Mouse (Mus musculus): Measurements from ENCODE around the gene Gm3625. TPM values are rescaled to one million over a fixed set of nuclear protein-coding genes. Genes with fewer than 3 reads are reported as not detected.

Gene Gm3625
- polyA plus RNA-seq, 1 experiment from 2014 or later = not detected

GRCm38 (mm10) chr12:4595055-4595454 lies 2.3 kb upstream of the Gm3625 start:
- Histone ChIP-seq H3K4me2 (no peak overlapping the region), H3K4me3 (ENCODE audit: low read depth, low read length) (no peak overlapping the region), H3K4me1 (ENCODE audit: control insufficient read depth, insufficient read depth, low read length) (peaks cover 6% of the 10 kb centered on the region; the same call in 1 of the 2 replicates), H3K9me3 (ENCODE audit: control insufficient read depth, low read length) (no peaks in the 10 kb centered on the region), H3K9ac (ENCODE audit: low read length) (no peak overlapping the region), H3K27me3 (ENCODE audit: control insufficient read depth, insufficient read depth, low read length) (no peaks in the 10 kb centered on the region), H3K27ac (ENCODE audit: low read depth, low read length) (no peak overlapping the region), H3K36me3 (ENCODE audit: control insufficient read depth, insufficient read depth, low read length) (no peaks in the 10 kb centered on the region)
- ATAC-seq (ENCODE audit: low FRiP score) (no peak), DNase-seq (ENCODE audit: low spot score, missing footprints) (no peak)
- 86% methylated on average over 6 of the region's 6 CpGs for WGBS

- Histone ChIP-seq H3K9me3 (ENCODE audit: control insufficient read depth, low read length) (no peaks in the 10 kb centered on the region), H3K4me2 (peak overlapping the region; percentile 86), H3K4me3 (ENCODE audit: low read depth, low read length) (peak overlapping the region; percentile 95), H3K4me1 (ENCODE audit: control insufficient read depth, insufficient read depth, low read length) (peaks cover 6% of the 10 kb centered on the region; the same call in 1 of the 2 replicates), H3K27me3 (ENCODE audit: control insufficient read depth, insufficient read depth, low read length) (no peaks in the 10 kb centered on the region), H3K27ac (ENCODE audit: low read depth, low read length) (no peak overlapping the region), H3K36me3 (ENCODE audit: control insufficient read depth, insufficient read depth, low read length) (no peaks in the 10 kb centered on the region), H3K9ac (ENCODE audit: low read length) (peak overlapping the region; percentile 88)
- ATAC-seq (ENCODE audit: low FRiP score) = no peak
- 69% methylated on average over 9 of the region's 9 CpGs for WGBS
- DNase-seq (ENCODE audit: low spot score, missing footprints) = peak; percentile 87
Observed at GRCm38 (mm10) chr12:4593930-4594391, 1.2 kb upstream of the Gm3625 start.

GRCm38 (mm10) chr12:4593166-4593929 lies 621 bp upstream of the Gm3625 start:
- Histone ChIP-seq H3K4me2 (peak overlapping the region; percentile 86), H3K9me3 (ENCODE audit: control insufficient read depth, low read length) (no peaks in the 10 kb centered on the region), H3K4me1 (ENCODE audit: control insufficient read depth, insufficient read depth, low read length) (peaks cover 6% of the 10 kb centered on the region; the same call in 1 of the 2 replicates), H3K9ac (ENCODE audit: low read length) (peak overlapping the region; percentile 88), H3K36me3 (ENCODE audit: control insufficient read depth, insufficient read depth, low read length) (no peaks in the 10 kb centered on the region), H3K27me3 (ENCODE audit: control insufficient read depth, insufficient read depth, low read length) (no peaks in the 10 kb centered on the region), H3K4me3 (ENCODE audit: low read depth, low read length) (peak overlapping the region; percentile 95), H3K27ac (ENCODE audit: low read depth, low read length) (peak overlapping the region; percentile 44; the same call in 1 of the 2 replicates)
- peak; percentile 93 for DNase-seq (ENCODE audit: low spot score, missing footprints)
- 1% methylated on average over 59 of the region's 80 CpGs for WGBS
- peak; percentile 81 for ATAC-seq (ENCODE audit: low FRiP score)

DNA sequence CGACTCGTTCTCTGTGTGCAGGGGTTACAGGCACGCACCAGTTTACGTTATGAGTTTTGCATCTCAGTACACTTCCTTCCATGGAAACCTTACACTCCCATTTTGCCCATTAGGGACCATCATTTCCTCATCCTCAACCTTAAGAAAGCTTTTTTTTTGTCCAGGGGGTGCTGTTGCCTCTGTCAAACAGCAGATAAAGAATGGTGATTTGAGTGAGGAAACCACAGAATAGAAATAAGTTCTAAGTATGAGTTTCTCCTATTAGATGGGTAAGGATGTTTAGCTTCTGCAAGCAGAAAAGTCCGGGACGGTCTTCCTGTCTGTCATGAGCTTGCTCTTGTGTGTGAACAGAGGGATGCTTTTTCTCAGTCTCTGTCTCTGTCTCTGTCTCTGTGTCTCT lies 702 bp downstream of the Gm3625 start:
- WGBS = 75% methylated on average over 6 of the region's 6 CpGs
- Histone ChIP-seq H3K9me3 (ENCODE audit: control insufficient read depth, low read length) (no peaks in the 10 kb centered on the region), H3K27ac (ENCODE audit: low read depth, low read length) (no peak overlapping the region), H3K27me3 (ENCODE audit: control insufficient read depth, insufficient read depth, low read length) (no peaks in the 10 kb centered on the region), H3K4me2 (peak overlapping the region; percentile 86), H3K36me3 (ENCODE audit: control insufficient read depth, insufficient read depth, low read length) (no peaks in the 10 kb centered on the region), H3K4me3 (ENCODE audit: low read depth, low read length) (peak overlapping the region; percentile 95; the same call in 1 of the 2 replicates), H3K9ac (ENCODE audit: low read length) (no peak overlapping the region), H3K4me1 (ENCODE audit: control insufficient read depth, insufficient read depth, low read length) (peaks cover 6% of the 10 kb centered on the region; the same call in 1 of the 2 replicates)
- DNase-seq (ENCODE audit: low spot score, missing footprints) (no peak), ATAC-seq (ENCODE audit: low FRiP score) (no peak)

- H3K27me3 ChIP-seq (ENCODE audit: control insufficient read depth, insufficient read depth, low read length) = no peaks in the 10 kb centered on the region
- ATAC-seq (ENCODE audit: low FRiP score) (no peak), DNase-seq (ENCODE audit: low spot score, missing footprints) (no peak)
- no peak overlapping the region for H3K4me2 ChIP-seq
- peaks cover 4% of the 10 kb centered on the region; the same call in 1 of the 2 replicates for H3K4me1 ChIP-seq (ENCODE audit: control insufficient read depth, insufficient read depth, low read length)
- no peak overlapping the region for H3K27ac ChIP-seq (ENCODE audit: low read depth, low read length)
- H3K9ac ChIP-seq (ENCODE audit: low read length) = no peak overlapping the region
- H3K36me3 ChIP-seq (ENCODE audit: control insufficient read depth, insufficient read depth, low read length) = no peaks in the 10 kb centered on the region
- H3K4me3 ChIP-seq (ENCODE audit: low read depth, low read length) = no peak overlapping the region
- 85% methylated on average over 3 of the region's 3 CpGs for WGBS
- no peaks in the 10 kb centered on the region for H3K9me3 ChIP-seq (ENCODE audit: control insufficient read depth, low read length)
Observed at GRCm38 (mm10) chr12:4588603-4589002, 4.1 kb downstream of the Gm3625 start.

DNA sequence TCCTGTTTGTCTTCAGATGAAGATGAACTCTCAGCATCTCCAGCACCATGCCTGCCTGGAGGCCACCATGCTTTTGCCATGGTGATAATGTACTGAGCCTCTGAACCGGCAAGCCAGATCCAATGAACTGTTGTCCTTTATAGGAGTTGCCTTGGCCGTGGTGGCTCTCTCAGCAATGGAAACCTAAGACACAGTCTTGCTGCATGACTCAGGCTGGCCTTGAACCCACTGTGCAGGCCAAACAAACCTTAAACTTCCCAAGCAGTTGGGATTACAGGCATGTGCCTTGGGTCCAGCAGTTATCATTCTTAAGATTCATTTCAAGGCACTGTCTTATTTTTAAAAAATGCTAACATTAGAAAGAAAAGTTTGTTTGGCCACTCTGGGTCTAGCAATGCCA lies 4.9 kb downstream of the Gm3625 start:
- Histone ChIP-seq H3K4me1 (ENCODE audit: control insufficient read depth, insufficient read depth, low read length) (peaks cover 2% of the 10 kb centered on the region; the same call in 1 of the 2 replicates), H3K9me3 (ENCODE audit: control insufficient read depth, low read length) (no peaks in the 10 kb centered on the region), H3K36me3 (ENCODE audit: control insufficient read depth, insufficient read depth, low read length) (no peaks in the 10 kb centered on the region), H3K9ac (ENCODE audit: low read length) (no peak overlapping the region), H3K27ac (ENCODE audit: low read depth, low read length) (no peak overlapping the region), H3K4me3 (ENCODE audit: low read depth, low read length) (no peak overlapping the region), H3K4me2 (no peak overlapping the region), H3K27me3 (ENCODE audit: control insufficient read depth, insufficient read depth, low read length) (no peaks in the 10 kb centered on the region)
- WGBS = 80% methylated on average over 2 of the region's 2 CpGs
- no peak for DNase-seq (ENCODE audit: low spot score, missing footprints)
- no peak for ATAC-seq (ENCODE audit: low FRiP score)

GRCm38 (mm10) chr12:4582326-4582725 lies 10.4 kb downstream of the Gm3625 start:
- no peaks in the 10 kb centered on the region for H3K9me3 ChIP-seq (ENCODE audit: control insufficient read depth, low read length)
- H3K4me2 ChIP-seq = no peak overlapping the region
- no peak overlapping the region for H3K27ac ChIP-seq (ENCODE audit: low read depth, low read length)
- H3K9ac ChIP-seq (ENCODE audit: low read length) = no peak overlapping the region
- DNase-seq (ENCODE audit: low spot score, missing footprints) = no peak
- no peak for ATAC-seq (ENCODE audit: low FRiP score)
- H3K36me3 ChIP-seq (ENCODE audit: control insufficient read depth, insufficient read depth, low read length) = no peaks in the 10 kb centered on the region
- H3K4me3 ChIP-seq (ENCODE audit: low read depth, low read length) = no peak overlapping the region
- no peaks in the 10 kb centered on the region for H3K4me1 ChIP-seq (ENCODE audit: control insufficient read depth, insufficient read depth, low read length)
- no peaks in the 10 kb centered on the region for H3K27me3 ChIP-seq (ENCODE audit: control insufficient read depth, insufficient read depth, low read length)

GRCm38 (mm10) chr12:4574065-4574464 lies 18.7 kb downstream of the Gm3625 start:
- no peak overlapping the region for H3K4me3 ChIP-seq (ENCODE audit: low read depth, low read length)
- no peak overlapping the region for H3K9ac ChIP-seq (ENCODE audit: low read length)
- no peak for DNase-seq (ENCODE audit: low spot score, missing footprints)
- H3K9me3 ChIP-seq (ENCODE audit: control insufficient read depth, low read length) = no peaks in the 10 kb centered on the region
- H3K36me3 ChIP-seq (ENCODE audit: control insufficient read depth, insufficient read depth, low read length) = no peaks in the 10 kb centered on the region
- WGBS = 79% methylated on average over 4 of the region's 4 CpGs
- no peak overlapping the region for H3K27ac ChIP-seq (ENCODE audit: low read depth, low read length)
- ATAC-seq (ENCODE audit: low FRiP score) = no peak
- H3K4me1 ChIP-seq (ENCODE audit: control insufficient read depth, insufficient read depth, low read length) = no peaks in the 10 kb centered on the region
- H3K4me2 ChIP-seq = no peak overlapping the region
- no peaks in the 10 kb centered on the region for H3K27me3 ChIP-seq (ENCODE audit: control insufficient read depth, insufficient read depth, low read length)

DNA sequence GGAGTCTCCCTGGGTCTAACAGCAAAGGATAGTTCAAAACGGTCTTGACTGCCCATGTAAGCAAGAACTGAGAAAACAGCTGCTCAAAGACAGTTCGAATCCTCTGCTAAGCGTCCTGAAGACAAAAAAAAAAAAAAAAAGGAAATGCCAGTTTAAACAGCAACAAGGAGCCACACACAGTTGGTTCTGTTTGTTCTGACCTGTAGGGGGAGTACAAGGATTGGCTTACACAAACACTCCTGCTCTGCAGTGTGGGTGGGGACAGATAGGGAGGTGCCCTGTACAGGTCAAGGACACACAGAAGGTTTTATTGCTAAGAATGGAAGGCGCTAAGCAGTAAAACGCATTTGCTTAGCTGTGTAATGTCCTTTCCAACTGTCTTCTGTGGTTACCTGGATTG lies 20.9 kb downstream of the Gm3625 start:
- no peaks in the 10 kb centered on the region for H3K9me3 ChIP-seq (ENCODE audit: control insufficient read depth, low read length)
- DNase-seq (ENCODE audit: low spot score, missing footprints) (no peak), ATAC-seq (ENCODE audit: low FRiP score) (peak; percentile 63; the same call in 1 of the 2 replicates)
- H3K4me3 ChIP-seq (ENCODE audit: low read depth, low read length) = no peak overlapping the region
- H3K27ac ChIP-seq (ENCODE audit: low read depth, low read length) = no peak overlapping the region
- 40% methylated on average over 5 of the region's 5 CpGs for WGBS
- no peaks in the 10 kb centered on the region for H3K4me1 ChIP-seq (ENCODE audit: control insufficient read depth, insufficient read depth, low read length)
- no peaks in the 10 kb centered on the region for H3K27me3 ChIP-seq (ENCODE audit: control insufficient read depth, insufficient read depth, low read length)
- no peaks in the 10 kb centered on the region for H3K36me3 ChIP-seq (ENCODE audit: control insufficient read depth, insufficient read depth, low read length)
- H3K4me2 ChIP-seq = no peak overlapping the region
- H3K9ac ChIP-seq (ENCODE audit: low read length) = no peak overlapping the region

Measured in midbrain, embryonic 11.5 days (tissue).